Mouse (Mus musculus): Measurements from ENCODE around the gene Dgat2. TPM values are rescaled to one million over a fixed set of nuclear protein-coding genes. Genes with fewer than 3 reads are reported as not detected.

Gene Dgat2
- polyA plus RNA-seq, 1 experiment from 2014 or later: 11.1 TPM

GRCm38 (mm10) chr7:99214621-99215185, 32.2 kb upstream of the Dgat2 start:
- Histone ChIP-seq H3K4me3 (replicated peaks) (no peak overlapping the region), H3K4me2 (replicated peaks) (no peak overlapping the region), H3K9me3 (no peaks in the 10 kb centered on the region), H3K27ac (no peak overlapping the region), H3K27me3 (no peaks in the 10 kb centered on the region), H3K9ac (replicated peaks) (no peak overlapping the region), H3K4me1 (replicated peaks) (no peaks in the 10 kb centered on the region), H3K36me3 (no peaks in the 10 kb centered on the region)
- WGBS: 81% methylated on average over 10 of the region's 10 CpGs
- ATAC-seq: no peak

GRCm38 (mm10) chr7:99213686-99214085, 31.2 kb upstream of the Dgat2 start:
- no peak overlapping the region for H3K4me2 ChIP-seq (replicated peaks)
- H3K9ac ChIP-seq (replicated peaks): no peak overlapping the region
- no peak overlapping the region for H3K4me3 ChIP-seq (replicated peaks)
- WGBS: 86% methylated on average over 2 of the region's 2 CpGs
- no peaks in the 10 kb centered on the region for H3K27me3 ChIP-seq
- H3K27ac ChIP-seq: no peak overlapping the region
- H3K4me1 ChIP-seq (replicated peaks): no peaks in the 10 kb centered on the region
- no peaks in the 10 kb centered on the region for H3K9me3 ChIP-seq
- no peak for ATAC-seq
- no peaks in the 10 kb centered on the region for H3K36me3 ChIP-seq

- Histone ChIP-seq H3K4me3 (replicated peaks) (no peak overlapping the region), H3K27ac (no peak overlapping the region), H3K4me1 (replicated peaks) (no peaks in the 10 kb centered on the region), H3K27me3 (no peaks in the 10 kb centered on the region), H3K36me3 (no peaks in the 10 kb centered on the region), H3K4me2 (replicated peaks) (no peak overlapping the region), H3K9me3 (no peaks in the 10 kb centered on the region), H3K9ac (replicated peaks) (no peak overlapping the region)
- 93% methylated on average over 1 of the region's 1 CpGs for WGBS
- ATAC-seq: no peak
Measured at GRCm38 (mm10) chr7:99213056-99213455, 30.5 kb upstream of the Dgat2 start.

GRCm38 (mm10) chr7:99208704-99209103, 26.2 kb upstream of the Dgat2 start:
- no peak overlapping the region for H3K4me3 ChIP-seq (replicated peaks)
- 94% methylated on average over 4 of the region's 4 CpGs for WGBS
- no peaks in the 10 kb centered on the region for H3K9me3 ChIP-seq
- no peak overlapping the region for H3K9ac ChIP-seq (replicated peaks)
- ATAC-seq: no peak
- H3K27me3 ChIP-seq: no peaks in the 10 kb centered on the region
- no peaks in the 10 kb centered on the region for H3K36me3 ChIP-seq
- no peaks in the 10 kb centered on the region for H3K4me1 ChIP-seq (replicated peaks)
- H3K27ac ChIP-seq: no peak overlapping the region
- H3K4me2 ChIP-seq (replicated peaks): no peak overlapping the region

- H3K9ac ChIP-seq (replicated peaks): no peak overlapping the region
- no peak overlapping the region for H3K4me2 ChIP-seq (replicated peaks)
- no peaks in the 10 kb centered on the region for H3K9me3 ChIP-seq
- no peaks in the 10 kb centered on the region for H3K27me3 ChIP-seq
- no peak overlapping the region for H3K4me3 ChIP-seq (replicated peaks)
- no peak for ATAC-seq
- H3K36me3 ChIP-seq: no peaks in the 10 kb centered on the region
- 85% methylated on average over 7 of the region's 7 CpGs for WGBS
- no peaks in the 10 kb centered on the region for H3K4me1 ChIP-seq (replicated peaks)
- no peak overlapping the region for H3K27ac ChIP-seq
Measured at GRCm38 (mm10) chr7:99206364-99206763, 23.8 kb upstream of the Dgat2 start.

- H3K9me3 ChIP-seq: no peaks in the 10 kb centered on the region
- H3K4me3 ChIP-seq (replicated peaks): no peak overlapping the region
- WGBS: 91% methylated on average over 7 of the region's 7 CpGs
- H3K27me3 ChIP-seq: no peaks in the 10 kb centered on the region
- no peak overlapping the region for H3K27ac ChIP-seq
- no peaks in the 10 kb centered on the region for H3K4me1 ChIP-seq (replicated peaks)
- no peaks in the 10 kb centered on the region for H3K36me3 ChIP-seq
- ATAC-seq: no peak
- no peak overlapping the region for H3K4me2 ChIP-seq (replicated peaks)
- H3K9ac ChIP-seq (replicated peaks): no peak overlapping the region
Measured at GRCm38 (mm10) chr7:99202163-99202562, 19.6 kb upstream of the Dgat2 start.

- H3K4me1 ChIP-seq (replicated peaks): no peaks in the 10 kb centered on the region
- no peaks in the 10 kb centered on the region for H3K27me3 ChIP-seq
- H3K36me3 ChIP-seq: no peaks in the 10 kb centered on the region
- H3K4me3 ChIP-seq (replicated peaks): no peak overlapping the region
- no peak overlapping the region for H3K27ac ChIP-seq
- no peak for ATAC-seq
- no peak overlapping the region for H3K4me2 ChIP-seq (replicated peaks)
- H3K9me3 ChIP-seq: no peaks in the 10 kb centered on the region
- 49% methylated on average over 4 of the region's 4 CpGs for WGBS
- H3K9ac ChIP-seq (replicated peaks): no peak overlapping the region
Measured at GRCm38 (mm10) chr7:99200290-99200689, 17.8 kb upstream of the Dgat2 start.

GRCm38 (mm10) chr7:99199451-99200175, 17.1 kb upstream of the Dgat2 start:
- no peaks in the 10 kb centered on the region for H3K4me1 ChIP-seq (replicated peaks)
- H3K36me3 ChIP-seq: no peaks in the 10 kb centered on the region
- no peak overlapping the region for H3K9ac ChIP-seq (replicated peaks)
- ATAC-seq: no peak
- WGBS: 86% methylated on average over 9 of the region's 9 CpGs
- no peaks in the 10 kb centered on the region for H3K27me3 ChIP-seq
- no peak overlapping the region for H3K4me2 ChIP-seq (replicated peaks)
- H3K4me3 ChIP-seq (replicated peaks): no peak overlapping the region
- H3K27ac ChIP-seq: no peak overlapping the region
- no peaks in the 10 kb centered on the region for H3K9me3 ChIP-seq

GRCm38 (mm10) chr7:99198811-99199210, 16.3 kb upstream of the Dgat2 start:
- Histone ChIP-seq H3K4me2 (replicated peaks) (no peak overlapping the region), H3K36me3 (no peaks in the 10 kb centered on the region), H3K27me3 (no peaks in the 10 kb centered on the region), H3K27ac (no peak overlapping the region), H3K4me3 (replicated peaks) (no peak overlapping the region), H3K9ac (replicated peaks) (no peak overlapping the region), H3K4me1 (replicated peaks) (no peaks in the 10 kb centered on the region), H3K9me3 (no peaks in the 10 kb centered on the region)
- ATAC-seq: no peak
- 92% methylated on average over 2 of the region's 2 CpGs for WGBS

GRCm38 (mm10) chr7:99194511-99194910, 12.0 kb upstream of the Dgat2 start:
- no peak for ATAC-seq
- H3K36me3 ChIP-seq: no peaks in the 10 kb centered on the region
- no peak overlapping the region for H3K4me2 ChIP-seq (replicated peaks)
- no peak overlapping the region for H3K27ac ChIP-seq
- WGBS: 80% methylated on average over 2 of the region's 2 CpGs
- no peak overlapping the region for H3K9ac ChIP-seq (replicated peaks)
- H3K9me3 ChIP-seq: no peaks in the 10 kb centered on the region
- no peak overlapping the region for H3K4me3 ChIP-seq (replicated peaks)
- no peaks in the 10 kb centered on the region for H3K4me1 ChIP-seq (replicated peaks)
- no peaks in the 10 kb centered on the region for H3K27me3 ChIP-seq

GRCm38 (mm10) chr7:99193926-99194325, 11.4 kb upstream of the Dgat2 start:
- H3K27ac ChIP-seq: no peak overlapping the region

GRCm38 (mm10) chr7:99191411-99191810, 8.9 kb upstream of the Dgat2 start:
- Histone ChIP-seq H3K27ac (no peak overlapping the region), H3K27me3 (no peaks in the 10 kb centered on the region), H3K4me2 (replicated peaks) (no peak overlapping the region), H3K9me3 (no peaks in the 10 kb centered on the region), H3K36me3 (no peaks in the 10 kb centered on the region), H3K4me3 (replicated peaks) (no peak overlapping the region), H3K4me1 (replicated peaks) (no peaks in the 10 kb centered on the region), H3K9ac (replicated peaks) (no peak overlapping the region)
- no peak for ATAC-seq

More at GRCm38 (mm10) chr7:99193926-99194325, 11.4 kb upstream of the Dgat2 start:
- Histone ChIP-seq H3K4me3 (replicated peaks) (no peak overlapping the region), H3K4me2 (replicated peaks) (no peak overlapping the region), H3K9me3 (no peaks in the 10 kb centered on the region), H3K9ac (replicated peaks) (no peak overlapping the region), H3K27me3 (no peaks in the 10 kb centered on the region), H3K36me3 (no peaks in the 10 kb centered on the region), H3K4me1 (replicated peaks) (no peaks in the 10 kb centered on the region)
- ATAC-seq: no peak
- 86% methylated on average over 4 of the region's 4 CpGs for WGBS

GRCm38 (mm10) chr7:99189885-99190284, 7.4 kb upstream of the Dgat2 start:
- no peak for ATAC-seq
- Histone ChIP-seq H3K4me2 (replicated peaks) (no peak overlapping the region), H3K9ac (replicated peaks) (no peak overlapping the region), H3K4me3 (replicated peaks) (no peak overlapping the region), H3K9me3 (no peaks in the 10 kb centered on the region), H3K27me3 (peaks cover 7% of the 10 kb centered on the region; the same call in 1 of the 2 replicates), H3K4me1 (replicated peaks) (no peaks in the 10 kb centered on the region), H3K27ac (no peak overlapping the region), H3K36me3 (no peaks in the 10 kb centered on the region)
- 86% methylated on average over 5 of the region's 5 CpGs for WGBS

All from midbrain, embryonic 13.5 days (tissue).